Mouse (Mus musculus) heart, adult 2 months (tissue): Measurements from ENCODE around the gene Gpx5. TPM values are rescaled to one million over a fixed set of nuclear protein-coding genes. Genes with fewer than 3 reads are reported as not detected.

Experiments used
- DNase-seq, 2 experiments: peaks; one replicate each; pipeline ENCODE4 v3.0.0; 2021
- H3K27ac ChIP-seq: fragments of 200-600 bp; 2 replicates; pipeline ENCODE4 v1.8.1; 2022
- H3K27me3 ChIP-seq: fragments of 200-500 bp; 2 replicates; pipeline ENCODE4 v1.6.1; 2012; ENCODE audit warnings: mild to moderate bottlenecking, low read length, inconsistent platforms, mixed read lengths; ENCODE audit not compliant: control insufficient read depth, insufficient read depth
- H3K36me3 ChIP-seq: fragments of 200-500 bp; 2 replicates; pipeline ENCODE4 v1.6.1; 2012; ENCODE audit warnings: low read length, inconsistent platforms; ENCODE audit not compliant: control insufficient read depth, insufficient read depth
- H3K4me1 ChIP-seq: fragments of 200-500 bp; 2 replicates; pipeline ENCODE4 v1.6.1; 2011; ENCODE audit warnings: low read length; ENCODE audit not compliant: control insufficient read depth, insufficient read depth
- H3K4me3 ChIP-seq: fragments of 200-600 bp; 2 replicates; pipeline ENCODE4 v1.8.1; 2022
- H3K79me2 ChIP-seq: fragments of 200-500 bp; replicated peaks from 2 replicates; pipeline ENCODE4 v1.6.1; 2012; ENCODE audit warnings: mild to moderate bottlenecking, inconsistent platforms, low read length, moderate library complexity, mixed read lengths; ENCODE audit not compliant: control insufficient read depth, insufficient read depth
- H3K9ac ChIP-seq: fragments of 200-500 bp; 2 replicates; pipeline ENCODE4 v1.6.1; 2012; ENCODE audit warnings: low read depth, mild to moderate bottlenecking, control low read depth, inconsistent platforms, low read length, mixed read lengths
- CTCF ChIP-seq: fragments of 200-600 bp; IDR thresholded peaks from 2 replicates; pipeline ENCODE4 v1.8.1; 2022; ENCODE audit warnings: antibody characterized with exemption, mild to moderate bottlenecking, moderate library complexity
- EP300 ChIP-seq: fragments of 200-500 bp; IDR thresholded peaks from 2 replicates; pipeline ENCODE4 v1.6.1; 2011; ENCODE audit warnings: low read depth, low read length, control low read depth; ENCODE audit not compliant: insufficient read depth
- POLR2A ChIP-seq: fragments of 200-500 bp; IDR thresholded peaks from 2 replicates; pipeline ENCODE4 v1.6.1; 2011; ENCODE audit warnings: mild to moderate bottlenecking, low read depth, low read length, control low read depth; ENCODE audit not compliant: insufficient read depth
- WGBS: fragments of 180-500 bp; shearing (Covaris S2); methylation state at CpG from one replicate; pipeline ENCODE4 v1.1.7; 2018; 5-methylcytosine and 5-hydroxymethylcytosine counted together
- intact Hi-C: fragments of 180-260 bp; cut with DNase I; formaldehyde crosslinking; loops from one replicate; pipeline ENCODE4 v1.15.1; 2025
- polyA plus RNA-seq: library from polyadenylated mRNA; depleted of rRNA; stranded (reverse); fragments of >200 nt; gene quantifications from 2 replicates; pipeline ENCODE4 v1.2.3, GENCODE M21; 2012
- total RNA-seq, 2 experiments: library from RNA; stranded (reverse); gene quantifications; 2 replicates each; pipeline ENCODE4 v1.2.3; 2021

The Gpx5 gene
- total and polyA plus RNA-seq, 3 experiments: not detected

DNA sequence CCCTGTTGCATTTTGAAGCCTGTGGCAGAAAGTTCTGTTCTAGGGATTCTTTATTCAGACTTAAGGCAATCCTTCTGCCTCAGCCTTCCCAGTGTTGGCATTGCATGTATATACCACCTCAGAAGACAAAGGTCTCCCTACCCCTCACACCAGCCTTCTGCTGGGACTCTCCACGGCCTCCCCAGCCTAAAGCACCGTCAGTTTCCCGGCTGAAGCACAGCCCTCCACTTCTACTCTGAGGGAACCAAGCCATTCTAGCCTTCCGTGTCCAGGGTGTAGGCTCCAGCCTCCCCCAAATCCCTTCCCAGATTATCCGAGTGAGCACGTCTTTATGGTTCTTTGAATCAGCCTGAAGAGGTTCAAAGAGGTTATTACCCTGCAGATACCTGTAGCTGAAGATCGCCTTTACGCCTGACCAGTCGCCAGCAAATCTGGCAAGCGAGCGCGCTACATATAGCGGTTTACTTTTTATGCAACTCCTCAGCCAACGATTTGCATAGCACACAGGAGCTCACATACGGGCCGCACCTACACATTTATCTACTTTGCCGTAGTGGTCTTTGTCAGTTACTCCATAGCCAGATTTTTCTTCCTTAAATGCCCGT is 29.5 kb upstream of the Gpx5 start:
- Histone ChIP-seq H3K79me2 (no peaks in the 10 kb centered on the region), H3K4me1 (no peaks in the 10 kb centered on the region), H3K9ac (no peak overlapping the region), H3K27me3 (no peaks in the 10 kb centered on the region; the same call in 1 of the 2 replicates), H3K36me3 (no peaks in the 10 kb centered on the region), H3K4me3 (no peak overlapping the region; the same call in 1 of the 2 replicates), H3K27ac (no peak overlapping the region)
- intact Hi-C loops: loop anchor here (10.0 kb wide), 3 partner anchors 87 to 1007 kb away; no protein-coding TSS in a partner anchor
- DNase-seq: no peak
- WGBS: 26% methylated on average over 18 of the region's 18 CpGs
- TF ChIP-seq CTCF (no peak), POLR2A (no peak), EP300 (no peak)

DNA sequence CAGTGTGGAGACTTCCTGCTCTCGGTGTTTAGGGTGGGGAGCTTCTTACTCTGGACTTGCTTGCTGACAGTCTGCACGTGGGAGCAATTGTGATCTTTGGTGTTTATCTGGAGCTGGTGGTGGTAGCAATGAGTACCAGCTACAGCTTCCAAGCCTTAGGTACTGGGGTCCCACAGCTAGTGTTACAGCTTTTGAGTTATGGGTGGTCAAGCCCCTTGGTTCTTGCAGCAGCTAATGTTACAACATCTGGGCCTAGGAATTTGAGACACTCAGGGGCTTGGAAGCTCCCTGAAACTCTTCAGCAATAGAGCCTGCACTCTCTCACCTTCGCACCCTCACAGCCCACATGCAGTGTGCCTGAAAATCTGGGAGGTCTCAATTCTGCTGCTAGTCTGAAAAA is 27.7 kb upstream of the Gpx5 start:
- TF ChIP-seq CTCF (no peak), EP300 (no peak), POLR2A (no peak)
- Histone ChIP-seq H3K9ac (no peak overlapping the region), H3K36me3 (no peaks in the 10 kb centered on the region), H3K27me3 (no peaks in the 10 kb centered on the region; the same call in 1 of the 2 replicates), H3K27ac (no peak overlapping the region), H3K4me3 (no peak overlapping the region), H3K79me2 (no peaks in the 10 kb centered on the region), H3K4me1 (no peaks in the 10 kb centered on the region)
- no peak for DNase-seq
- 45% methylated on average over 3 of the region's 3 CpGs for WGBS
- intact Hi-C loops: loop anchor here (10.0 kb wide), 3 partner anchors 85 to 1005 kb away; no protein-coding TSS in a partner anchor

DNA sequence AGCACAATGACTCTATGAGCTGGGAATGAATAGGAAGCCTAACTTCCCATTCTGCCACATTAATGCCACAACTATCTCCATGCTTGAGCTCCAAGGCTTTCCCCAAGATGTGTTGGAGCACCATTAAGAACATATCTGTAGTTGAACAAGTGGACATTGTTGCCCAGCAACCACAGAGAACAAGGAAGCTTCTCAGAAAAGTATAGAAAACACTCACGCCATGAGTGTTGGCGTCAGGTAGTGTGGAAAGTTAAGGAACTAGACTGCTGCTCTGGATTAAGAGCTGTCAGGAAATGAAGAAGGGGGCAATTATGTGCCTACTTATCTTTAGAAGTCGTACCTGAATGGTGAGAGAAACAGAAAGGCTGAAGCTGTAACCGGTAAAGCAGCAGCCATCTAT is 21.4 kb upstream of the Gpx5 start:
- Histone ChIP-seq H3K79me2 (no peaks in the 10 kb centered on the region), H3K36me3 (no peaks in the 10 kb centered on the region), H3K27me3 (no peaks in the 10 kb centered on the region), H3K27ac (no peak overlapping the region), H3K4me3 (no peak overlapping the region), H3K4me1 (no peaks in the 10 kb centered on the region), H3K9ac (no peak overlapping the region)
- 71% methylated on average over 4 of the region's 4 CpGs for WGBS
- TF ChIP-seq POLR2A (no peak), CTCF (no peak)
- DNase-seq: no peak
- intact Hi-C loops: no loop called here

DNA sequence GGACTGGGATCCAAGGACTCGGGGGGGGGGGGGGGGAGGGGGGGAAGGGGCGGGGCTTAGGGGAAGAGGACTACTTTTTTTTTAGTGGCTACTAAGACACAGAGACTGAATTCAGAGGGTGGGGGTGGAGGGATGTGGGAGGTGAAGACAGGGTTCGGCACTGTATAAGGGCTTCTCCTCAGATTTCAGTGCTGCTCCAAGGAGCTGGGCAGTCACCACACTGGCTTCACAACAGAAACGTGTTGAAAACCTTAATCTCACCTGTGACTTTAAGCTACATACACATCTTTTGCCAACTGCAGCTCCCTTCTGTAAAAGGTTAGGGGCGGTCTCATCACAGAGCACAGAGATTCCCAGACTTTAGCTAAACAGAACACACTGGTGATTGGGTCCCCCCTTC is 20.3 kb upstream of the Gpx5 start:
- no peaks in the 10 kb centered on the region for H3K27me3 ChIP-seq
- intact Hi-C loops: no loop called here
- H3K9ac ChIP-seq: no peak overlapping the region
- WGBS: 41% methylated on average over 4 of the region's 5 CpGs
- no peak for TF ChIP-seq EP300
- TF ChIP-seq POLR2A: no peak
- no peak for TF ChIP-seq CTCF
- no peaks in the 10 kb centered on the region for H3K79me2 ChIP-seq
- DNase-seq: no peak
- H3K27ac ChIP-seq: no peak overlapping the region
- H3K36me3 ChIP-seq: no peaks in the 10 kb centered on the region
- H3K4me3 ChIP-seq: no peak overlapping the region
- no peaks in the 10 kb centered on the region for H3K4me1 ChIP-seq

DNA sequence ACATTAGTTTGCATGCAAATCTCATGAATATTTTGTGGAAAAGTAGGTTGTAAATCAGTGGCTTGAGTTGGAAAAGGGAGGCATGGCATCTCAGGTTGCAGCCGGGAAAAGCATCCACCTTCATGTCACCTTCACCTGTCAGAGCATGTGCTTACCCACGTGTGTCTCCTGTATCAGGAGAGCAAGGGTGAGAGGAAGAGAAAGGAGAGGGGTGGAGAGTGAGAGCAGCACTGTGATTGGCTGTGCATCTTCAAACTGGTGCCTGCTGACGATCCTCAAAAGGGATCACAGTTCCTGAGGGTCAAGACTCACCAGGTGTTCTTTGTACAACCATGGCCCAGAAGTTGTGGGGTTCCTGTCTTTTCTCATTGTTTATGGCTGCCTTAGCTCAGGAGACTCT is 19.4 kb upstream of the Gpx5 start, which contains the start of gene Gpx6:
Gpx6 (plus strand) TSS at position 200 of the 400 bp plus-strand sequence.
- H3K79me2 ChIP-seq: no peaks in the 10 kb centered on the region
- no peak within 1 kb of the TSS for H3K27ac ChIP-seq
- 35% methylated on average over 3 of the region's 3 CpGs for WGBS
- H3K27me3 ChIP-seq: no peaks in the 10 kb centered on the region
- H3K9ac ChIP-seq: no peak within 1 kb of the TSS
- DNase-seq: no peak
- intact Hi-C loops: no loop called here
- TF ChIP-seq CTCF (no peak), POLR2A (no peak), EP300 (no peak)
- H3K36me3 ChIP-seq: no peaks in the 10 kb centered on the region
- H3K4me1 ChIP-seq: no peaks in the 10 kb centered on the region
- H3K4me3 ChIP-seq: no peak within 1 kb of the TSS

DNA sequence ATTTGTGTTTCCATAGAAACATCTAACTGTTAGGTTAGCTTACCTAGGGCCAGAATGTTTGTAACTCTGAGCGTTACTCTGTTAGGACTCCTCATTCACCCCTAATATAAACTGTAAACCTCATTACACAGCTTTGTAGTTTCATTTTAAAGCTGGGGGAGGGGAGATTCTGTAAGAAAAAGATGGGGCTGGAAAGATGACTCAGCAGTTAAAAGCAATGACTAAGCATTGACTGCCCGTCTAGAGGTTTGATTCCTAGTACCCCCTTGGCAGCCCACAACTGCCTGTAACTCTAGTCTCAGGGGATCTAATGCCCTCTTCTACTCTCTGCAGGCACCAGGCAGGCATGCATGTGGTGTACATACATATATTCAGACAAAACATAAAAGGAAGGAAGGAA is 17.3 kb upstream of the Gpx5 start:
- no peaks in the 10 kb centered on the region for H3K27me3 ChIP-seq
- intact Hi-C loops: no loop called here
- H3K9ac ChIP-seq: no peak overlapping the region
- H3K4me3 ChIP-seq: no peak overlapping the region
- no peaks in the 10 kb centered on the region for H3K4me1 ChIP-seq
- TF ChIP-seq CTCF: no peak
- TF ChIP-seq EP300: no peak
- TF ChIP-seq POLR2A: no peak
- WGBS: 63% methylated on average over 2 of the region's 2 CpGs
- no peaks in the 10 kb centered on the region for H3K79me2 ChIP-seq
- H3K27ac ChIP-seq: no peak overlapping the region
- H3K36me3 ChIP-seq: no peaks in the 10 kb centered on the region
- no peak for DNase-seq
